Mouse (Mus musculus): ENCODE measurements around the gene Uqcrc2.

Gene Uqcrc2

GRCm38 (mm10) chr7:120690634-120691033 is 55.7 kb downstream of the Uqcrc2 start:
- peak in 1 of 2 experiments; percentile 25 for DNase-seq

GRCm38 (mm10) chr7:120693831-120694375 is 58.9 kb downstream of the Uqcrc2 start:
- no peak for DNase-seq

GRCm38 (mm10) chr7:120695196-120695595 is 60.2 kb downstream of the Uqcrc2 start:
- DNase-seq, result no peak

GRCm38 (mm10) chr7:120695641-120696040 is 60.7 kb downstream of the Uqcrc2 start:
- no peak for DNase-seq

- DNase-seq, result no peak
These were observed 61.4 kb downstream of the Uqcrc2 start for GRCm38 (mm10) chr7:120696331-120696730.

- DNase-seq, result no peak
These were observed 64.6 kb downstream of the Uqcrc2 start for GRCm38 (mm10) chr7:120699586-120699985.

- no peak for DNase-seq
These were observed 68.9 kb downstream of the Uqcrc2 start for GRCm38 (mm10) chr7:120703888-120704287.
